Mouse (Mus musculus) cerebellum, adult 9-10 months (tissue): ENCODE measurements around the gene Rnase1.
"Not testable (repeated sequence)": the region's sequence is repeated elsewhere in the genome, so short reads cannot be mapped to it uniquely, and the experiment has no call there.

Experiments used
- DNase-seq: peaks from one replicate; pipeline ENCODE4 v3.0.0; 2022

Gene Rnase1

GRCm38 (mm10) chr14:51146685-51147084 lies at the start of gene Rnase1:
Rnase1 (minus strand) TSS chr14:51146785.
- no peak for DNase-seq

DNA sequence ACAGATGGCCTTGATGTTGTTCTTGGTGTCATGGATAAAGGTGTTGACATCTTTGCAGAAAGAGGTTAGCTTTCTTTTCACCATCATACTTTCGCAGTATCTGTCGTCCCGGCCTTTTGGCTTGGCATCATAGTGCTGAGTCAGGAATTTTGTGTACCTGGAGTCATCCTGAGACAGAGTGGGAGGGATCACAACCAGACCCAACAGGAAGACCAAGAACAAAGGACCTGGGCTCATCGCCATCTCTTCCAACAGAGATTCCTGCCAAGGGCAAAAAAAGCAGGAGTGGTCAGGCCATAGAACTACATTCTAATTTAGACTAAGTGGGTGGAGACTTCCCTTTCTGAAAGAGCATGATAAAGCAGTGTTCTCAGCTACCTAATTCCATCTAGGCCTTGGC lies 49.1 kb upstream of the Rnase1 start:
- no peak for DNase-seq

DNA sequence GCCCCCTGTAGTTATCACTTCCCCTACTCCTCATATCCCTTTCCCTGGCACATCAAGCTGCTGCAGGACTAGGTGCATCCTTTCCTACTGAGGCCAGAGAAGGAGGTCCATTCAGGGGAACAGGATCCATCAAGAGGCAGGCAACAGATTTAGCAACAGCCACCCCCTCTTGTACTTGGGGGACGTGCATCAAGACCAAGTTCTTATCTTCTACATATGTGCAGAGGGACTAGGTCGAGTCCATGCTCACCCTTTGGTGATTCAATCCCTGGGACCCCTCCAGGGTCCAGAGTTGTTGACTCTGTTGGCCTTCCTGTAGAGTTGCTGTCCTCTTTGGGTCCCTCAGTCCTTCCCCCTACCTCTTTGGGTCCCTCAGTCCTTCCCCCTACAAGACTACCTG lies 34.5 kb upstream of the Rnase1 start:
- not testable (repeated sequence) for DNase-seq

- no peak for DNase-seq
These were observed 27.3 kb upstream of the Rnase1 start for GRCm38 (mm10) chr14:51173843-51174242.

- not testable (repeated sequence) for DNase-seq
These were observed 26.4 kb upstream of the Rnase1 start for GRCm38 (mm10) chr14:51172947-51173346.

- DNase-seq, result not testable (repeated sequence)
These were observed 25.7 kb upstream of the Rnase1 start for GRCm38 (mm10) chr14:51172095-51172865.

- DNase-seq, result no peak
These were observed 19.5 kb upstream of the Rnase1 start for GRCm38 (mm10) chr14:51166068-51166467.

GRCm38 (mm10) chr14:51165435-51165834 lies 18.9 kb upstream of the Rnase1 start:
- DNase-seq, result no peak

DNA sequence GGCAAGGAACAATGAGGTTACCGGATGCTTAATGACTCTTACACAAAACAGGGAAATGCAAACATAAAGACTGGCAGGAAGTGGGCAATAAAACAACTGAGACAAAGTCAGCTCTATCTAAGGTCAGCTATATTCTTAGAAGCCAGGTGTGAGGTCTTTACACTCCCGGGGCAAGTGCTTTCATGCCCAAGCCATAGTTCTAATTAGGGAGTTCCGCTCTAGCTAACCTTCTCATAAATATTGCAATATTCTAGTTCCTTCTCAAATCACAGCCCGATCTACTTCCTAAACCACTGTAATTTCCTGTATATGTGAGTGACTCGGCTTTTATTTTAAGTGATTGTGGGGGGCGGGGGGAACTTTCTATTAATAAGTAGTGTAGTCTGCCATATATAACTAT lies 16.7 kb upstream of the Rnase1 start:
- DNase-seq, result not testable (repeated sequence)

GRCm38 (mm10) chr14:51161976-51162375 lies 15.4 kb upstream of the Rnase1 start, which contains the start of gene Rnase2b:
Rnase2b (plus strand) TSS chr14:51162260.
- not testable (repeated sequence) for DNase-seq

DNA sequence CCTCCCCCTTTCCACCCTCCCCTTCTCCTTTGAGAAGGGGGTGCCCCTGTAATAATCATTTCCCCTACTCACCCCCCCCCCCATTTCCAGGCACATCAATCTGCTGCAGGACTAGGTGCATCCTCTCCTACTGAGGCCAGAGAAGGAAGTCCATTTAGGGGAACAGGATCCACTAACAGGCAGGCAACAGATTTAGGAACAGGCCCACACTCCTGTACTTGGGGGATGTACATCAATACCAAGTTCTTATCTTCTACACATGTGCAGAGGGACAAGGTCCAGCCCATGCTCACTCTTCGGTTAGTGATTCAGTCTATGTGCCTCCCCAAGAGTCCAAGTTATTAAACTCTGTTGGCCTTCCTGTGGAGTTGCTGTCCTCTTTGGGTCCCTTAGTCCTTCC lies 10.5 kb upstream of the Rnase1 start:
- no peak for DNase-seq

DNA sequence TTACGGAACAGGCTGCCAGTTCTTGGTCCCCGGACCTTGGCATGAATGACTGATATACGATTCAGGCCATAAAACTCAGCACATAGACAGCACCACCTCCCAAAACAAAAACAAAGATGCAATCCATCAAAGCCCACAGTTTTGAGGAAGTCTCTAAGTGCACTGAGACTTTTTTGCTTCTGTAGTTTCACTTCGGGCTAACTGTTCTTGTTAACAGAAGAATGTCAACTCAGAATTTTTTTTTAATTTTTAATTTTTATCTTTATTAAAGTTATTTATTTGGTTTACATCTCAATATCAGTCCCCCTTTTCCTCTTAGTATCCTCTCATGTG lies 10.1 kb upstream of the Rnase1 start:
- no peak for DNase-seq

DNA sequence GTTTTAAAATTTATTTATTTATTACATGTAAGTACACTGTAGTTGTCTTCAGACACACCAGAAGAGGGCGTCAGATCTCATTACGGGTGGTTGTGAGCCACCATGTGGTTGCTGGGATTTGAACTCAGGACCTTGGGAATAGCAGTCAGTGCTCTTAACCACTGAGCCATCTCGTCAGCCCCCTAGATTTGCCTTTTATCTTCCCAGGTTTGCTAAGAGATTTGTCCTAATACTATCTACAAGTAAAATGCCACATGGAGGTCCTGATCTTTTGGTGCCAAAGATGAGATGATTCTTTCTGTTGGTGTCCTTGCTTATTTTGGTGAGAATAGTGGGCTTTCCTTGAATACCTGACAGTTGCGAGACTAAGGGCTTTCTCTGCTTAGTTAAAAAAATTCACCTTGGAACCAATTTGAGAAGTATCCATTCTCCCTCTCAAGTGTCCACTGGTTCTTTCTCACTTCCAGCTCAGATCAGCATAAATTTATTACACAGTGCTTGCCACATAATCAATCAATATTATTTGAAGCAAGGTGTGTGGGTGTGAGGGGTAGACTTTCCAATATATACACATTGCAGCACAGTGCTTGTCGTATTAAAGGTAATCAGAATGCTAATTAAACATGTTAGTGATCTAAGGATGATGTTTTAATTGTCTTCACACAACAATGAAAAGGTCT lies 9.6 kb upstream of the Rnase1 start:
- DNase-seq, result no peak

DNA sequence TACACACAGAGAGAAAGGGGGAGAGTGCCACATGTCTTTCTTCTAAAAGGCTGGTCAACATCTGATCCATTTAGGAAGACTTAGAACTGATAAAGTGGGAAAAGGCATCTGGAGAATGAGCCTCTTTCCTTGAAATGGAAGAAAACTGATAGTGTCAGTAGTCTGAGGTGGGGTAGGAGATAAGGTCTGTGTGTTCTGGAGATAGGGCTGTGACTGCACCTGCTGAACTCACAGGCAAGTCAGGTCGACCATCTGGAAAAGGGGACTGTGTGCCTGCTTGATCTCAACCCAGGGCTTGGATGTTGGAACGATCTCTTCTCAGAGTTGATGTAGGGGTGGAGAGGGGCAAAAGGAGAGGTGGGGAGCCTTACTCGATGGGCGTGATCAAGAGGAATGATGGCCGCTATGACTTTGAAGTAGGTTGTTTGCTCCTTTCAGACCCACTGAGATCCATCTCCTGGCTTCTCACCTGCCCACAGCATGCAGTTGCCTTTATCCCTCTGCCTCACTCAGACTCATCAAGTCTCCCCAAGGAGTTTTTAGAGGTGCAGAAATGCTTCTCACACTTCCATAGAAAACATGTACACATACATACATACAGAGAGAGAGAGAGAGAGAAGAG lies 5.8 kb upstream of the Rnase1 start:
- DNase-seq, result no peak

- no peak for DNase-seq
These were observed 3.7 kb upstream of the Rnase1 start for GRCm38 (mm10) chr14:51150206-51150831.

DNA sequence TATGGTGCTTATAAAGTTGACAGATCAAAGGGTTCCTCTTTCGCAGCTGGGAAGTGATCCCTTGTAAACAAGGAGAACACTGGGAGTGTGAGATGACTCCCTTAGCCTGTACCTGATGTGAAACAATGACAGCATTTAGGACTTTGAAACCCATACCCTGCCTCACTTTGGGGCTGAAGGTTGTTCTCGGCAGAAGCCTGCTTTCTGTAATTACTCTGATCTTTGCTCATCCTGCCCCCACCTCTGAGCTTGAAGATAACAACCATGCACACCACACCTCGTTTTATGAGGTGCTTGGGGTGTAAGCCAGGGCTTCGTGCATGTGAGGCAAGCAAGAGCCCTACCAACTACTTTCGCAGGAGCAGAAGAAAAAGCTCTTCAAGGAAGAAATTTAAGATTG lies 2.6 kb upstream of the Rnase1 start:
- DNase-seq, result no peak

DNA sequence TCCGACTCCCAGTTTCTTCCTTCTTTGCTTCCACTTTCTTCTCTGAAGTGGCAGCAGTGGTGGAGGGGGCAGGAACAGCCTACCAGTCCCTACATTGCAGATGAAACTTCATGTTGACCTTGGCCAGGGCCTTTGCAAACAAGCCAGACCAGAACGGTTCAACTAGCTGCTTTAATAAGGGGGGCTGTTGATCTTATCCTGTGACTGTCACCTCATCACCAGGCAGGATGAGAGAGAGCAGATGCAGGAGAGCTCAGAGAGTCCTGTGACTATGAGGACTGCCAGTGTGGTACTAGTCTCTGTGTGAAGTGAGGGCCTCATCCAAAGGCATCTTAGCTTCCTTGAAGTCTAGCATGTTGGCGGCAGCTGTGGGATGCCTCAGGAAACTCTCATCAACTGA lies 1.4 kb upstream of the Rnase1 start:
- DNase-seq, result no peak

DNA sequence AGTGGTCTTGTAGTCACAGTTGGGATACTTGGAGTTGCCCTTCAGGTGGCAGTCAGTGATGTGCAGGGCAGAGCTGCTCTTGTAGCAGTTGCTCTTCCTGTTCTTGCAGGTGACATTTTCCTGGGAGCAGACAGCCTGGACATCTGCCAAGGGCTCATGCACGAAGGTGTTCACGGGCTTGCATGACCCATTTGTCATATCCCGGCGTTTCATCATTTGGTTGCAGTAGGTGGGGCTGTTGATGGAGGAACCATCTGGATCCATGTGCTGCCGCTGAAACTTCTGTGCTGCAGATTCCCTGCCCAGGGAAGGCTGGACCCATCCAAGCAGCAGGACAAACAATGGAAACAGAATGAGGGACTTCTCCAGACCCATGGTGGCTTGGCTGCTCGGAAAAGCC lies 1.1 kb downstream of the Rnase1 start:
- DNase-seq, result no peak

GRCm38 (mm10) chr14:51144451-51144850 lies 2.1 kb downstream of the Rnase1 start:
- DNase-seq, result no peak

DNA sequence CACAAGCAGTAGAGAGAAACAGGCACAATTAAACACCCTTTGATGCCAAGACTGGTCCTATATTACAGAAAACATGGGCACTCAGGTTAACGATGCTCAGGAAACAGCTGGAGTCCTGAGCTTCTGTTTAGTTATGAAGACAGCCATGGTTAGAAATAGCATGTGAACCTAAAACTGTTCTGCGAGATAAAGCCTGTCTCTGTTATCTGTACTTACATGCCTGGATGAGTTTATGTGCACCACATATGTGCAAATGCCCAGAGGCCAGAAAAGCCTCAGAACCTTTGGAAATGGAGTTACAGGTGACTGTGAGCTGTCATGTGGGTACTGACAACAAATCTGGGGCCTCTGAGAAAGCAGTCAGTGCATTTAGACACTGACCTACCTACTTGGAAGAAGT lies 2.6 kb downstream of the Rnase1 start:
- DNase-seq, result no peak

DNA sequence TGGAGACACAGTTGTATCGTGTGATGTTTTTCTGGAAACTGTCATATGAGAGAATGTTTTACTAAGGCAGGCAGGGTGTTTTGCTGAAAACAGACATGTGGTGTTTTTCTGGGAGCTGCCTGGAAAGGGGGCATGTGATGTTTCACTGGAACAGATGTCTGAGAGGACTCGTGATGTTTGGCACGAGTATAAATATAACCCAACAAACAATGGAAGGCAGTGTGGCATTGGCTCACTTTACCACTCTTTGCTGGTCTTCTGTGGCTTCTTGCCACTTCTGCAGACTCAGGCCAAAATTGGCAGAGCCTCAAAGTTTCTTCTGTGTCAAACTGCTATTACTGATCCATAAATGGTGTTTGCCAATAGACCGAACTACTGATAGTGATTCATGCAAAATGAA lies 3.3 kb downstream of the Rnase1 start:
- no peak for DNase-seq

- DNase-seq, result no peak
These were observed 4.0 kb downstream of the Rnase1 start for GRCm38 (mm10) chr14:51142568-51142967.

DNA sequence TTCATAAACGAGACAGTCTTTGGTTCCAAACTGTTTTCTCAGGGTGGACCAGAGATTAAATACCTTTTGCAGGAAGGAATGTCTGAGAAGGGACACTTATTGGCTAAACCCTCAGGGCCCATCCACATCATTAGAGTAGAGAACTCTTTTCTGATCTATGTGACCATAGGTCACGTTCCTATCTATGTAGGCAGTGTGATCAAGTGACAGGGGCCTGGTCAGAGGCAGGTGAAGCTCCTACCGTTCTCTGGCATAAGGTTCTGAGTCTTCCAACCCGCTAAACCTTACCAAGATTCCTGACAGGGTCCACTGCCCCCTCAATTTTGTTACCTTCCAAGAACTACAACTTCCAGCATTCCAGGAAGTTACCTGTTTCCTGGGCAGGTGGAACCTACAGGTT lies 4.5 kb downstream of the Rnase1 start:
- DNase-seq, result no peak

DNA sequence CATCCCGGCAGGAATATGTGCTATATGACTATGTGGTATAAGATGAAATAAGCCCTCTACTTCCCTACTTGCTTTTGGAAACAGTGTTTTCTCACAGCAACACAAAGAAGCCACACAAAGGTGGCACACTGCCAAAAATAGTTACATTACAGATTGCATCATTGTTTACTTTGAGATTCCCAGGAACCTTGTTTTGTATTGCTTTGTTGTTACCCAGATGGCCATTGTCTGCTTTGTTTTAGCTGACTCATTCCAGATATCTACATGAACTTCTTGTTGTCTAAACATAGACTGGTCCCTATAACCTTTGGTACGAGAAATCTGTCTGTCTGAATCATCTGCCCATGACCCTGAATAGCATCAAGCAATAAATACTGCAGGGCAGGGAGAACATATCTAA lies 6.2 kb downstream of the Rnase1 start:
- no peak for DNase-seq
